Mouse (Mus musculus): ENCODE measurements at regions not wholly inside any gene's neighbourhood (a gene's known extent, or its start where the extent isn't known, plus 50 kb on each side); places are given as distances from the start of the nearest gene placed in this dataset.
A peak's percentile ranks its signal among the peaks of the same experiment; 100 is the strongest.

GRCm38 (mm10) chr14:54152485-54153235, 101.2 kb downstream of the Dad1 start:
- peak; percentile 53 for TF ChIP-seq CTCF (IDR thresholded peaks at IDR 0.05; ENCODE audit: extremely low read depth, insufficient read depth, low read length)
- no peak for TF ChIP-seq POLR2A (IDR thresholded peaks at IDR 0.05; ENCODE audit: extremely low read depth, insufficient read depth, low read length)
